Mouse (Mus musculus) adrenal gland, postnatal 25 days (tissue): ENCODE data around the gene H2al1e. TPM values are rescaled to one million over a fixed set of nuclear protein-coding genes. Genes with fewer than 3 reads are reported as not detected.

Source experiments
- total RNA-seq: library from RNA; stranded (reverse); gene quantifications from 2 replicates; pipeline ENCODE4 v1.2.3, GENCODE M21; 2021

H2al1e gene
- total RNA-seq, 1 experiment from 2014 or later: not detected

Other genes with a start within 250 kb of the H2al1e start
- not detected in 2 replicates for gene H2al1a, start 12.7 kb upstream of the H2al1e start, total RNA-seq
- gene H2al1b, start 9.5 kb upstream of the H2al1e start, total RNA-seq: not detected in 2 replicates
- not detected in 2 replicates for gene H2al1c, start 6.3 kb upstream of the H2al1e start, total RNA-seq
- gene H2al1d, start 3.1 kb upstream of the H2al1e start, total RNA-seq: not detected in 2 replicates
- not detected in 2 replicates for gene H2al1f, start 3.2 kb downstream of the H2al1e start, total RNA-seq
- gene H2al1g, start 6.3 kb downstream of the H2al1e start, total RNA-seq: not detected in 2 replicates
- not detected in 2 replicates for gene H2al1h, start 9.6 kb downstream of the H2al1e start, total RNA-seq
- gene H2al1i, start 12.7 kb downstream of the H2al1e start, total RNA-seq: not detected in 2 replicates
- gene H2al1j, start 15.9 kb downstream of the H2al1e start, total RNA-seq: not detected in 2 replicates